Mouse (Mus musculus): ENCODE measurements at regions not wholly inside any gene's neighbourhood (a gene's known extent, or its start where the extent isn't known, plus 50 kb on each side); places are given as distances from the start of the nearest gene placed in this dataset.

DNA sequence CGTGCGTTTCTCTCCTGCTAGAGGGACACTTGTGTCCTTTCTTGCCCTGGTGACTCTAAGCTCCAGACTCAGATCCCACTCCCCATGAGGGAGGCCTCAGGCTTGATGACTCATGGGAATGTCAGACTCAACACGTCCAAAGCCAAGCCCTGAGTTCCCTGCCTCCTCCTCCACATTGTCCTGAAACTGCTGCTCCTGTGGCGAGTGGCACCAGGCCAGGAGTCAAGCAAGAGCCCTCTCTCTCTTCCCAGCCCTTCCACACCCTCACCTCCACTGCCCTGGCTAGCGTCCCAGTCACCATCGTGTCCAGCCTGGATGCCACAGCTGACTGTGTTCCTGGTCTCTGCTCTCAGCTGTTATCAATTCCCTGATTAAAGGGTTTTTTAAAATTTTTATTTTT lies 83.4 kb downstream of the Zfp706 start:
- H3K4me3 ChIP-seq (ENCODE audit: low read depth, low read length) = no peak overlapping the region
- ATAC-seq (ENCODE audit: extremely low read depth, insufficient number of reproducible peaks, low FRiP score, poor library complexity, severe bottlenecking) (no peak), DNase-seq (ENCODE audit: low spot score) (no peak)
- TF ChIP-seq POLR2AphosphoS5 (IDR thresholded peaks at IDR 0.05; ENCODE audit: insufficient replicate concordance, low read depth, low read length) = no peak
- no peak for TF ChIP-seq CTCF (IDR thresholded peaks at IDR 0.05; ENCODE audit: low read depth, low read length)
- no peak for TF ChIP-seq GATA2 (IDR thresholded peaks at IDR 0.05; ENCODE audit: borderline replicate concordance, low read depth, low read length)
- no peak for TF ChIP-seq TAL1 (conservative IDR thresholded peaks at IDR 0.05; ENCODE audit: low read depth, low read length)
- no peak for TF ChIP-seq GATA1 (IDR thresholded peaks at IDR 0.05; ENCODE audit: borderline replicate concordance, low read length)
- H3K9me3 ChIP-seq (replicated peaks) = no peaks in the 10 kb centered on the region
- H3K36me3 ChIP-seq (replicated peaks) = no peaks in the 10 kb centered on the region
- peaks cover 38% of the 10 kb centered on the region for H3K27me3 ChIP-seq (ENCODE audit: insufficient read depth, low read length)
- H3K4me1 ChIP-seq (ENCODE audit: insufficient read depth, low read depth, low read length) = peaks cover 7% of the 10 kb centered on the region

DNA sequence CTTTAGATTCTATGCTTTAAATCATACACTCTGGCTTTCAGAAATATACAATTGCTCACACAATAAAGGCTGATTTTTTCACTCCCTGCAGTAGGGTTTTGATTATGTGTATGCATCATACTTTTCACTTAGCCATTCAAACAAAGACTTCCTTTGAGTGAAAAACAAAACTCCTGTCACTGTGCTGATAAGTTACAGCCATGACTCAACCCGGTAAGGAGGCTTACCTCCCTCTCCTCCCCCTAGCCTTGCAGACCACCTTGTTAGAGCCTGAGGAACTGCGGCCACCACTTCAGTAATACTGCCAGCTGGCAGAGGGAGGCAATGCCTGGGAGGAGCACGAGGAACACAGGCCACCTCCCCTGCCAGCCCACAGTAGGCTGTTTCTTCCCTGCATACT lies 86.2 kb downstream of the Zfp706 start:
- H3K36me3 ChIP-seq (replicated peaks) = no peaks in the 10 kb centered on the region
- ATAC-seq (ENCODE audit: extremely low read depth, insufficient number of reproducible peaks, low FRiP score, poor library complexity, severe bottlenecking) = no peak
- no peak overlapping the region for H3K4me3 ChIP-seq (ENCODE audit: low read depth, low read length)
- H3K9me3 ChIP-seq (replicated peaks) = no peaks in the 10 kb centered on the region
- no peak for DNase-seq (ENCODE audit: low spot score)
- peaks cover 54% of the 10 kb centered on the region for H3K27me3 ChIP-seq (ENCODE audit: insufficient read depth, low read length)
- H3K4me1 ChIP-seq (ENCODE audit: insufficient read depth, low read depth, low read length) = peaks cover 2% of the 10 kb centered on the region; the same call in 1 of the 2 replicates
- TF ChIP-seq CTCF (IDR thresholded peaks at IDR 0.05; ENCODE audit: low read depth, low read length) (no peak), POLR2AphosphoS5 (IDR thresholded peaks at IDR 0.05; ENCODE audit: insufficient replicate concordance, low read depth, low read length) (no peak), GATA1 (IDR thresholded peaks at IDR 0.05; ENCODE audit: borderline replicate concordance, low read length) (no peak), GATA2 (IDR thresholded peaks at IDR 0.05; ENCODE audit: borderline replicate concordance, low read depth, low read length) (no peak), TAL1 (conservative IDR thresholded peaks at IDR 0.05; ENCODE audit: low read depth, low read length) (no peak)

DNA sequence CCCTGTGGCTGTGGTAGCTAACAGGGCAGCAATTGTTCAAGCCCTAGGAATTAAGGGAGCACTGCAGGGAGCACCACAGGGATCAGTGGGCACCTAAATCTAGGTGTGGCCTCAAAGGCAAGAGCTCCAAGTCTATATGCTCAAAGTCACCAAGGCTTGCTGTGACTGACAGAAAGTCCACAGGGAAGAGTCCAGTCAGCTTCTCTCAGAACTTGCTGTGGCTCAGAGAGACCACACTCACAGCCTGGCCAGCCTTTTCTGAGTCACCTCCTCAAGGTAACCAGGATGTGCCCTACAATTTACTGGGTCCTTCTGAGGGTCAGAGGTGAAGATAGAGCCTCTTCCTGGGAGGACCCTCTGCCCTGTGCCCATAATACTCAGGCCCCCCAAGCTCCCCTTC lies 86.7 kb downstream of the Zfp706 start:
- Histone ChIP-seq H3K27me3 (ENCODE audit: insufficient read depth, low read length) (peaks cover 54% of the 10 kb centered on the region), H3K36me3 (replicated peaks) (no peaks in the 10 kb centered on the region), H3K9me3 (replicated peaks) (no peaks in the 10 kb centered on the region), H3K4me1 (ENCODE audit: insufficient read depth, low read depth, low read length) (peaks cover 2% of the 10 kb centered on the region; the same call in 1 of the 2 replicates), H3K4me3 (ENCODE audit: low read depth, low read length) (no peak overlapping the region)
- DNase-seq (ENCODE audit: low spot score) (no peak), ATAC-seq (ENCODE audit: extremely low read depth, insufficient number of reproducible peaks, low FRiP score, poor library complexity, severe bottlenecking) (no peak)
- TF ChIP-seq GATA2 (IDR thresholded peaks at IDR 0.05; ENCODE audit: borderline replicate concordance, low read depth, low read length) (no peak), TAL1 (conservative IDR thresholded peaks at IDR 0.05; ENCODE audit: low read depth, low read length) (no peak), POLR2AphosphoS5 (IDR thresholded peaks at IDR 0.05; ENCODE audit: insufficient replicate concordance, low read depth, low read length) (no peak), GATA1 (IDR thresholded peaks at IDR 0.05; ENCODE audit: borderline replicate concordance, low read length) (no peak), CTCF (IDR thresholded peaks at IDR 0.05; ENCODE audit: low read depth, low read length) (no peak)

DNA sequence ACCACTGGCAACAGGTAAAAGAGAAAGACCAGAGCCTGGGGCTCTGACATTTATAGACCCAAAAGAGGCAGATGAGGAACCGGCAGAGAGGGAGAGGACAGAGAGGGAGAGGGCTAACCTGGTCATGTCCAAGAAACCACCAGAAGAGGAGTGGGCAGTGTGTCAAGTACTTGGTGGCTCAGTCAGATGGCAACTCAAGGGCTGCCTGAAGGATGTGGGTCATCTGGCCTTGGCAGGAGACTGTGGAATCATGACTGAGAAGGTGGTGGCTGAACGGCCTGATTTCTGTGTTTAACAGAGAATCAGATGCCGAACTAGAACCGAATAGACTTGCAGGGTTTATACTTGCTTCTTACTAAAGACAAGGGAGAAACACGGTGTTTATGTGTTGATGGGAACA lies 87.9 kb downstream of the Zfp706 start:
- no peak overlapping the region for H3K4me3 ChIP-seq (ENCODE audit: low read depth, low read length)
- peaks cover under 1% of the 10 kb centered on the region; the same call in 1 of the 2 replicates for H3K4me1 ChIP-seq (ENCODE audit: insufficient read depth, low read depth, low read length)
- peaks cover 53% of the 10 kb centered on the region for H3K27me3 ChIP-seq (ENCODE audit: insufficient read depth, low read length)
- no peaks in the 10 kb centered on the region for H3K36me3 ChIP-seq (replicated peaks)
- ATAC-seq (ENCODE audit: extremely low read depth, insufficient number of reproducible peaks, low FRiP score, poor library complexity, severe bottlenecking) = no peak
- no peak for DNase-seq (ENCODE audit: low spot score)
- no peaks in the 10 kb centered on the region for H3K9me3 ChIP-seq (replicated peaks)
- TF ChIP-seq GATA2 (IDR thresholded peaks at IDR 0.05; ENCODE audit: borderline replicate concordance, low read depth, low read length) = no peak
- TF ChIP-seq GATA1 (IDR thresholded peaks at IDR 0.05; ENCODE audit: borderline replicate concordance, low read length) = no peak
- no peak for TF ChIP-seq TAL1 (conservative IDR thresholded peaks at IDR 0.05; ENCODE audit: low read depth, low read length)
- TF ChIP-seq CTCF (IDR thresholded peaks at IDR 0.05; ENCODE audit: low read depth, low read length) = no peak
- TF ChIP-seq POLR2AphosphoS5 (IDR thresholded peaks at IDR 0.05; ENCODE audit: insufficient replicate concordance, low read depth, low read length) = no peak

DNA sequence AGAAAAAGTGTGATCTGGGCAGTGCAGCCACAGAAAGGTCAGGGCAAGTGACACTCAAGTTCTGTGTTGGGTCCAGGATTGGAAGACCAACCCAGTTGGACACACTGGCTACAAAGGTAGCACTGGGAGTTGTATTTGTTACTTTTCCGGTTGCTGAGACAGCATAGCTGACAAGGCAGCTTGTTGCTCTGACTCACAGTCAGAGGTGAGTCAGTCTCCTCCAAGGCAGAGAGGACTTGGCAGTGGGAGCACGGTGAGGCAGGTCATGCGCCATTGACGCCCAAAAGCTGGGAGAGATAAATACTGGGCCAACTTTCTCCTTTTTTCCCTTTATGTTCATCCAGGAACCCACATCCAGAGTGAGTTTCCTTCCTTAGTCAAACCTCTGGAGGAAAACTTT lies 88.4 kb downstream of the Zfp706 start:
- Histone ChIP-seq H3K4me1 (ENCODE audit: insufficient read depth, low read depth, low read length) (no peaks in the 10 kb centered on the region; the same call in 1 of the 2 replicates), H3K9me3 (replicated peaks) (no peaks in the 10 kb centered on the region), H3K27me3 (ENCODE audit: insufficient read depth, low read length) (peaks cover 50% of the 10 kb centered on the region), H3K4me3 (ENCODE audit: low read depth, low read length) (no peak overlapping the region), H3K36me3 (replicated peaks) (no peaks in the 10 kb centered on the region)
- no peak for DNase-seq (ENCODE audit: low spot score)
- no peak for ATAC-seq (ENCODE audit: extremely low read depth, insufficient number of reproducible peaks, low FRiP score, poor library complexity, severe bottlenecking)
- TF ChIP-seq GATA1 (IDR thresholded peaks at IDR 0.05; ENCODE audit: borderline replicate concordance, low read length) = no peak
- TF ChIP-seq POLR2AphosphoS5 (IDR thresholded peaks at IDR 0.05; ENCODE audit: insufficient replicate concordance, low read depth, low read length) = no peak
- TF ChIP-seq CTCF (IDR thresholded peaks at IDR 0.05; ENCODE audit: low read depth, low read length) = no peak
- no peak for TF ChIP-seq GATA2 (IDR thresholded peaks at IDR 0.05; ENCODE audit: borderline replicate concordance, low read depth, low read length)
- TF ChIP-seq TAL1 (conservative IDR thresholded peaks at IDR 0.05; ENCODE audit: low read depth, low read length) = no peak

DNA sequence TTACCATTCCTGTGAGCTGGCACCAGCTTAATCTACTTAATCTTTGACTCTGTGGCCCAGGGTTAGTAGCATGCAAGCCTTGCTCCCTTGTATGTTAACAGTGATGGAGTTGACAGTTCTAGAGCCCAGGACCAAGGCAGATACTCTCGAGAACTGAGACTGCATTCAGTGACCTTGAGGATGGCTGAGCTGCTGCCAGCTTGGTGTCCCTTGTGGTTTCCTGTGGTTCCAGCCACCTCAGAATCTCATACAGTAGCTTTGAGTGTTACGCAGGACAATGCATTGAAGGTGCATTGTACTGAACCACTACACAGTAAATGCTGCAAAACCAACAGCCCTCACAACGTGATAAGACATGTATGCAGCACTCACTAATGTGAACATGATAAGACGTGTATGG lies 90.6 kb downstream of the Zfp706 start:
- DNase-seq (ENCODE audit: low spot score) (no peak), ATAC-seq (ENCODE audit: extremely low read depth, insufficient number of reproducible peaks, low FRiP score, poor library complexity, severe bottlenecking) (no peak)
- no peak for TF ChIP-seq GATA1 (IDR thresholded peaks at IDR 0.05; ENCODE audit: borderline replicate concordance, low read length)
- H3K4me3 ChIP-seq (ENCODE audit: low read depth, low read length) = no peak overlapping the region
- no peaks in the 10 kb centered on the region for H3K36me3 ChIP-seq (replicated peaks)
- peaks cover 42% of the 10 kb centered on the region for H3K27me3 ChIP-seq (ENCODE audit: insufficient read depth, low read length)
- no peaks in the 10 kb centered on the region; the same call in 1 of the 2 replicates for H3K4me1 ChIP-seq (ENCODE audit: insufficient read depth, low read depth, low read length)
- peaks cover 7% of the 10 kb centered on the region; the same call in 1 of the 2 replicates for H3K9me3 ChIP-seq (replicated peaks)
